Mouse (Mus musculus) embryo, embryonic 11.5 days (tissue): ENCODE results near the gene Adar.
"Not testable (repeated sequence)": the region's sequence is repeated elsewhere in the genome, so short reads cannot be mapped to it uniquely, and the experiment has no call there.

ENCODE experiments used
- DNase-seq: peaks from one replicate; pipeline ENCODE4 v3.0.0-alpha.2; 2012; ENCODE audit warnings: low read depth, low spot score

Adar gene

DNA sequence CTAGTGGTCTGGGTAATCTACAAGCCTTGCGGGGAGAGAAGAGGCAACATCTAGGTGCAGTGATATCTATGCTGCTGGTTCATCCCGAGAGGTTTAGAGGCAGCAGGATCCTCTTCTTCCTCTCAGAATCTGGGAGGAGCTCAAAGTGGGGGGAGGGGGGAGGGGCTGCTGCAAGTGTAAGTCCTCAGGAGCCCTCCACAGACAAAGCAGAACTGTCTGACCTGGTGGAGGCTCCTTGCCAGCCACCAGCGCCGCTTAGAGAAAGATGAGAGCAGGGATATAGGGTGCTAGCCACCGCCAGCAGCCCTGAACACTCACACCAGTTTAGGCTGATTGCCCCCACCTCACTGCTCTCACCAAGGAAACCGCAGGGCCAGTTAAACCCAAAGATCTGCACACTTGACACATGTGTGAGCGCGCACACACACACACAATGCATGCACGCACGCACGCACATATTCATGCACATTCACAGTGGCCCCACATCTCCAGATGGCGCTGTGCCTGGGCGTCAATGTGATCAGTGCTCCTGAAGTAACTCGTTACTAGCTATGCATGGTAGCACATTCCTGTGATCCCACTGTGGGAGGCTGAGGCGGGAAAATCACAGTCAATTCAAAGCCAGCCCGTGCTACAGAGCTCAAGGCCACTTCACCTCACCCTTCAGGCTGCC is 74.0 kb downstream of the Adar start:
- DNase-seq: no peak

DNA sequence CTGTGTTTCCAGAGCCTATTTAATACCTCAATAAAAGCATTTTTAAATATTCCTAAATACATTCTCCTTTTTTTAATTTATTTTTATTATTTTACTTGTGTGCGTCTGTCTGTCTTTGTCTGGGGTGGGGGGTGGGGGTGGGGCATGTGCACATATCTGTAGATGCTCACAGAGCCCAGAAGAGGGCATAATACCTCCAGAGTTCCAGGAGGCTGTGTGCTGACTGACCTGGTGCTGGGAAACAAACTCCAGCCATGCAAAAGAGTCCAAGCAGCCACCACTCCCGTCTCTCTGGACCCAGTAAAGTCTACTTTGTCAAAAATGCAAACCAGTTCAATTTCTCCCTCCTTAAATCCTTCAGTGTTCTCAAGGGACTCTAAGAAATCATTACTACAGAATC is 79.8 kb downstream of the Adar start:
- no peak for DNase-seq

DNA sequence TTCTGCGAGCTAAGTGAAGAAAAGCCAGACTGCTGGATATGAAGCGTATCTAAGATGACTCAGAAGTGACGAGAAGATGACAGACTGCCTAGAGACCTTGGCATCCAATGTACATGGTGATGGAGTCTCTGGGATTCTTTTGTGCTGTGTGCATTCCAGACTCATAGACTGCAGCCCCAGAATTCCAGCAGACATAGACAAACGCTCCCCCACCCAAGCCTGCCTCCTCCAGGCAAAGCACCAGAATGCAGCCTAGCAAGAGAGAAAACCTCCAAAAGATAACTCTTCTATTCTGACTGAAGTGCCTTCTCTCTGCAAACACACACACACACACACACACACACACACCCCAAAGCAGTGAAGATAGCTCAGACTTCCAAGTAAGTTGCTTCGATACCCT is 80.9 kb downstream of the Adar start:
- DNase-seq: no peak

DNA sequence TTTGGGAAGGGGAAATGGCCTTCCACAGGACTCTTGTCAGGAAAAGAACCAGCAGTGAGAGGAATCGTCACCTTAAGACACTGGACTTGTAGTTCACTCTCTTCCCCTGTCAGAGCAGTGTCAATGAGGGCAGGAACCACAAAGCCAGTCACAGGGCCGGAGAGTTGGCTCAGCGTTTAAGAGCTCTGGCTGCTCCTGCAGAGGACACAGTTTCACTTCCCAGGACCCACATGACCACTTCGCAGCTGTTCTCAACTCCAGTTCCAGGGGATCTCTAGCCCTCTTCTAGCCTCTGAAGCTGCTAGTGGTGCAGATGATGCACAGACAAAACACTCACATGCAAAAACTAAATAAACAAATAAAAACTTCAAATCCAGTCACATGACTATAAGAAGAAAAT is 81.5 kb downstream of the Adar start:
- no peak for DNase-seq

DNA sequence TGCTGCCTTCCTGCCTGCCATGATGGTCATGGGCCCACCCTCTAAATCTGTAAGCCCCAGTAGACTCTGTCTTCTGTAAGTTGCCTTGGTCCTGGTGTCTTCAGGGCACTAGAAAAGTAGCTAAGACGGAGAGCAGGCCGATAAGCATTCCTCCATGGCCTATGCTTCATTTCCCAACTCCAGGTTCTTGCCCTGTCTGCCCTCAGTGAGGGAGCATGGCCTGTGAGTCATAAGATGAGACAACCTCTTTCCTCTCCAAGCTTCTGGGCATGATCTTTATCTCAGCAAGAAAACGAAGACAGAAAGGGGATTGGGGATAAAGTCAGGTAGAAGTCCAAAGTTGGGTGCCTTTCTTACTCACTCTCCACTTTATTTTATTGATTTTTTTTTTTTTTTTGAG is 83.7 kb downstream of the Adar start:
- no peak for DNase-seq

DNA sequence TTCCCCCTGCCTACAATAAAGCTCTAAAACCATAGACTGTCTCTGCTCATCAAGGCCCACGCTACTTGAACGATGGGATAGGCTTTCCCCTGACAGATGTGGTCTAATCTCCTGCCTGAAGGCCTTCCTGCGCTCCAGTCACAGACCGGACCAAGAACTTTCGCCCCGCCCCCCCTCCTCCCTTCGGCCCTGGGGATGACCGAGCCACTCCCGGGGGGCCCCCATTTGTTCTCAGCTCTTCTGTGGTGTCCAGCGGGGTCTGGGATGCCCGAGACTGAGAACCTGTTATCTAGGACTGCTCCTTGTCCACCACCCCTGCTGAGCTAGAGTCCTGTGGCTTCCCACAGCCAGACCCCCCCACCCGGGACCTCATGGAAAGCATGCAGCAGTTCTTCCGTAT is 84.7 kb downstream of the Adar start:
- DNase-seq: no peak

DNA sequence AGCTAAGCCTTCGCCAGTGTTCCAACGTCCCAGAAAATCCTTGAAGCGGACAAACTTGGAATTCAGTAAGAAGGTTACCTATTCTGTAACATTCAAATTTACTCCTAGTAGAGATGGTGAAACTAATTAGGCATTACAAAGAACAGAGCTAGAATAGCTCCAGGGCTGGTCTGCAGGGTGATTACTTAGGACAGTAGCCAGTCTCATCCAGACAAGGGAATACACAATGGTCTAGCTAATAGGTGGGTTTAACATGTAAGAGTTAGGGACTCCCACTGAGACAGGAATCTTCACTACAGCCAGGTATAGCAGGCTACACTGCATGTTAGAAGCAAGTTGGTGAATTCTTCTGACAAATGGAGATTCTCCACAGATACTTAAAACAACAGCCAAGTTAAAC is 85.3 kb downstream of the Adar start:
- DNase-seq: not testable (repeated sequence)

DNA sequence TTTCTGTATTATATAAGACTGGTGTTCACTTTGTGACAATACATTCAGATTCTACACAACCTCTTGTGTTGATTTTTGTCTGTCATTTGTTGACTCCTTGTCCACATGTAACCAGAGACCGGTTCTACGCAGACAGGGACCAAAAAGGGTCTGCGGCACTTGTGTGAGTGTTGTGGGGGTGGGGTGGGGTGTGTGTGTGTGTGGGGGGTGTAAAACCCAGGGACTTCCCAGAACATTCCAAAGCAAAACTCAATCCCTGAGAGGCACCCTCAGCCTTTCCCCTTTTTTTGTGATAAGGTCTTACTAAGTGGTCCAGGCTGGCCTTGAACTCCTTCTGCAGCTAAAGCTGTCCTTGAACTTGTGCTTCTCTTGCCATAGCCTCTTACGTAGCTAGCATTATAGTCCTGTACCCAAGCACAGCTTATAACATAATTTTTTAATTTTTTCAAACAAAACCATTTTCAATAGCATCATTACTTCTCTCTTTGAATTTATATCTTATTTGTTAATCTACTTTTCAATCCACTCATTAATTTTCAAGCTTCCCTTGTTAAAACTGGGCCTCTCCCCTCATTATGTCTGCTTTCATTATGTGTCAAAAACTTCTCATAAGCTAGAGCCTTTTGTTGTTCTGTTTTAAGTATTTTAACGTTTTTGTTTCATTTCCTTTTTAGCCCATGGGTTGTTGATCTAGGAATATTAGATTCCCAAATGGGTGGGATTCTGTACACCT is 86.1 kb downstream of the Adar start:
- no peak for DNase-seq

DNA sequence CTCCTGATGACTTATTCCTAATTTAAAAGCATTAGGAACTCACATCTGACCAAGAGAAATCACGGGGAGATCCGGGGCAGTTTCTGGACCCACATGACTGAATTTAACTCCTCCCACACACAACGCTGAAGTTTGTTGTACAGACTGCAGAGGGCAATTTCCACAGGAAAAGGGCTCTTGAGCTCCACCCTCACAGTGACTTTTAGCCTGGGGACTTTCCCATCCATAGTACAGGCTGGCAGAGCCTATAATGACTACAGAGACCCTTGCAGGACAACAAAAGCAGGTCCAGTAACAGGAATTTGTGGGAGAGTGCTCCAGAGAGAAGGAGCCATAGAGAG is 86.7 kb downstream of the Adar start:
- no peak for DNase-seq

DNA sequence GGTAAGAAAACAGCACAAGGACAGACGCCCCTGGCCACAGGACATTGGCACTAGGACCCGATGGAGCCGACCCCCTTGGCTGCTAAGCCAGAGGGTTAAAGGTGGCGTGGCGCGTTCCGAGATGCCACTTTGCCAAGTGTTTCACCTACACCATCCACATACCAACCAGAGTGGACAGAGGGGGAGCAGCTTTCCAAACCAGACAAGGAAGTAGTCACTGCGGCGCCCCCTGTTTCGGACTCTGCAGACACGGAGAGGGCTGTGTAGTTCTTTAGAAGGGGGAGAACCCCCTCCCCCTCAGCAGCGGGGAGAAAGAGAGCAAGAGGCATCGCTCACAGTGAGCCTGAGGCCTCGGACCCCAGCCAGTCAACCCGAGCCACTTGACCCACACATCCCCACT is 88.1 kb downstream of the Adar start:
- no peak for DNase-seq
